Mouse (Mus musculus): ENCODE results near the gene Adarb1.

Adarb1 gene

DNA sequence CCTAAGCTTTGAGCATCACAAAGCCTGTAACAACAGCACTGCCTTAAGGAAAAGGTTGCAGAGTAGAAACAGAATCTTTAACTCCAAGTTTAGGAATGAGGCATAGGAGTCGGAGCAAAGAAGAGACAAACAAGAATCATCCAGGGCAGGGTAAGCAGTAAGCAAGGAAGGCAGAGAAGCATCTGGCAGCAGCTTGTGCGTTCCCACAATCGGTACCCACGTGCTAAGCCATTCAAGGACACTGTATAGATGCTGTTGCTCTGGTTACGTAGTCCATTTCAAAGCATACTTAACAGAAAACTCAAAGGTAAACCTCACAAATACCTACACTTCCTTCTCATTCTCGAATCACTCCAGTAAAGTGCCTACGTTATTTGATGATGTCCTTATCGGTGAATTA is 35.0 kb downstream of the Adarb1 start:
- no peak for DNase-seq (ENCODE audit: low spot score in 2 of 2)

DNA sequence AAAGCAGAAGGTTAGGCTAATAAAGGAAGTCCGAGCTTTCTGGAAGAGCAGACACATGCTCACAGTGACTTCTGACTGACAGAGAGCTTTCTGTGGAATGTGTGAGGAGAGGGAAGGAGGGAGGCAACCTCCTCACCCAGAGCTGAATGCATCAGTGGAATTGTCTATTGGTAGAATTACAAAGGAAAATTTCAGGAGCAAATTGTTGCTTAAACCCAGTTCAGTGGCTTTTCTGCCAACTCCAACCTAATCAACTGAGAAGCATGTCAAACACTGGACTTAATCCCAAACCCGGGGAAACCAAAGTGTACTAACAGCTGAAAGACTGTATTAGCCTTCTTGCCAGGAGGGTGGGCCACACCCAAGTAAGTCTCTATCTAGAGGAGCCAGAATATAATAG is 36.9 kb downstream of the Adarb1 start:
- no peak for DNase-seq (ENCODE audit: low spot score in 2 of 2)

DNA sequence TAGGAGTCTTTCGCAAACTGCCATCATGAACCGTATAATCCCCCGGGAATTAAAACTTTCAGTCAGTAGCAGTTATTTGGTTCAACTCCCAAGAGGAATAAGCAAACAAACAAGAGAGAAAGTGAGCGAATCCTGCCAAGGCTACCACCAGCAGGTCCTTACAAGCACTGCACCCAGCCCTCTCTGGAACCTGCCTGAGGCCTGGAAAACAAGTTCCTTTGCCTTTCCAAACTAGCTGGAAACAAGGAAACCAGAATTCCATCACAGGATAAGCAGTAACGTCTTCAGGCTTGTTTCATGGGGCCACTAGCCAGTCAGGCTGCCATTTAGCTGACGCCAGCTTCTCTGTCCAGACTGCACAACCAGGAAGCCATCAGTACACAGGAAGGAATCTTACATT is 37.4 kb downstream of the Adarb1 start:
- DNase-seq (ENCODE audit: low spot score in 2 of 2), result no peak

DNA sequence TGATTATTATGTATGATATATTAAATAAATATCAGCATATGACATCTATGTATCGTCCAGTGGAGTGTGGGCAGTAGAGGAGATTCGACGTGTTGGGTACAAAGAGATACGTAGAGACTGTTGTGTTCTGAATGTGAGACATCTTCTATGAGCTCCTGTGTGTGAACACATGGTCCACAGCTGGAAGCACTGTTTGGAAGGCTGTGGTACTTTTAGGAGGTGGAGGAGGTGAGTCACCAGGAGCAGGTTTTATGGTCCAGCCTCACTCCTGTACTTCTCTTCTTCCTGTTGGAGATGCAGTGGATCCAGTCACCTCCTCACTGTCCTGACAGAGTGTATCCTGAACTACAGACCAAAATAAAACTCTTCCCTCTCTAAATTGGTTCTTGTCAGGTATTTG is 38.9 kb downstream of the Adarb1 start:
- no peak for DNase-seq (ENCODE audit: low spot score in 2 of 2)

DNA sequence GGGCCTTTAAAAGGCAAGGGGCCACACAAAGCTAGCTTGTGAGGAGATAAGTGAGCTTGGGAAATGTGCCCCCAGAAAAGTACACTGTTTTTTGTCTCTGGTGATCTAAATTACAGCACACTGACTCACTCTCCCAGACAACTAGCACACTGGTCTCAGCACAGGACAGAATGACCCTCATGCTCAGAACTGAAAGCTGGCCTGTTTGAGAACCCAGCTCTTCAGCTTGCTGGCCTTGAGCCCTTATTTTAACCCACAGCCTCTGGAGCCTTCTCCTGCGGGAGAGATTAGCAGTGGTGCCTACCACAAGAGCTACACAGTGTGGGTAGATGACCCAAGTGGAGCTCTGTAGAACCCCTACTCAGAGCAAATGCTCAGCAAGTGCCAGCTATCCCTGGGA is 42.0 kb downstream of the Adarb1 start:
- DNase-seq (ENCODE audit: low spot score in 2 of 2), result no peak

DNA sequence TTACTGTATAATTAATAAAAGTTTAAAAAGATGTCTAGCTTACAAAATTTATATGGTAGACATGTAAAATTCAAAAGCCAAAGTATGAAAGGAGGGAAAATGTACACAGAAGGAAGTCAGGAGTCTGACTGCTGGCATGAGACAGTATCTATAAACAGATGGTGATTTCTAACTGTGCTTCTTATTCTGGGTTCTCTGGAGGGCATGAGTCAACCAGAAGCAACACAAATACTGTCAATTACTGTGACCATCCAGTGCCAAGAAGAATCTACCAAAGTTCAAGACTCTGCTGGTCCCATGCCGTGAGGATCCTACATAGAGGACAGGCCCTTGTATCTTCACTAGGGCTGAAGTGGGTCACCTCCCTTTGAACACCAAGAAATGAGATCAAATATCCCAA is 43.1 kb downstream of the Adarb1 start:
- DNase-seq (ENCODE audit: low spot score in 2 of 2), result no peak

DNA sequence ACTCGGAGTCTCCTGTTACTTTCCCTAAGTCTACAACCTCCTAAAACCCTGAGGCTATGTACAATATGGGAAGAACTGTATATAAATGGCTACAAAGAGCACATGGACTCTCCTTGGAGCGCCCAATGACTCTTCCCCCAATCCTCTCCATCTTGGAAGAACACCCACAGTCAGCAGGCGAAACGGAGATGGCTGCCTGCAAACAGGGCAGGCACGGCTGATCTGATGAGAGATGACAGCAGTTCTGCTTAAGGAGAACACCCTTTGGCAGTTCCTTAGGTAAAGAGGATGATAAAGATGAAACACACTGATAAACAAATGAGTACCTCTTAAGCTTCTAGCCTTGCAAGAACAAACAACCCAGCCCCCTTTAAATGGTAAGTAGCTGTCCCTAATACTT is 43.7 kb downstream of the Adarb1 start:
- no peak for DNase-seq (ENCODE audit: low spot score in 2 of 2)

DNA sequence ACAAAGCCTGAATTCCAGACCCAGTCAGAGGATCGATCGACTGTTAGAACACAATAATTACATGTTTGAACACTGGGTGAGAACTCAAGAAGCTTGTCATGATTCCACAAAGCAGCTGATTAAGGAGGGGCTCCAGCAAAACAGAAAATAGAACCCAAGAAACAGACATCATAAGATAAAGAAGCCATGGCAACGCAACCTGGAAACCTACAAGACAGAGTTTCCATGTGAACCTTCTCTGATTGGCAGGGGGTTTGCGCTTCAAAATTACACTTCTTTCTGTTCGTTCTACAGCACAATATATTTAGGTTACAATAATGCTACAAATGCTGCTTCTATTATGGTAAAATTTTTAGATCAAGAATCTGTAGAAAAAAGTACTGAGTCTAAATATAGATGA is 47.9 kb downstream of the Adarb1 start:
- DNase-seq (ENCODE audit: low spot score in 2 of 2), result no peak

DNA sequence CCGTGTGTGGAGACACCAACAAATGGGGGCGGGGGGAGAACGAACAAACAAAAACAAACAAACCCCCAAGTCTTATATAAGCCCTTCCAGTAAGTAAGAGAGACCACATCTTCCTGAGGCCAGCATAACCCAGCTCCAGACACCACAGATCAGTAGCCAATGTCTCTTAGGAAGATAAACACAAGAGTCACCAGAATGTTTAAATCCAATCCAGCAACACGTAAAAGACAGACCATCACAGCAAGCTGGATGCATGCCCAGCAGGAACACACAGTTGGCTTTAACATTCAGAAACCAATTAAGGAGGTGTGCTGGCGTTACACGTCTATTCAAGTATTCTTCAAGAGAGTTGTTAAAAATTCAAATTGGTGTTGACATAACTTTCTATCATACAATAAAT is 50.1 kb downstream of the Adarb1 start:
- DNase-seq (ENCODE audit: low spot score in 2 of 2), result no peak

DNA sequence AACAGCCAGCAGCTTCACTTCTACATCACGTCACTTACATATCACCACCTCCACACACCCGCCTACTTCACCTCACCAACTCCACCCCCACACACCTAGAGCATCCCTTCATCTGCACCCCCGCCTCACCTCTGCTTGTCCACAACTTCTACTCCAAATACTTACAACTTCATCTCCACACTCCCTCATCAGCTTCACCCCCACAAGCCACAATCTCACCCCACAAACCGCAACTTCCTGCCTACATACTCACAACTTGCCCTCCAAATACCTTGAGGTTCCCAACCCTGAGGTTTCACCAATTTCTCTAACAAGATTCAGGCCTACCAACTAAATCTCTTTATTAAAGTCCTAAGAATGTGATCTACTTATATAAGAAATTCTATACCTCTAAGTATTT is 51.1 kb downstream of the Adarb1 start:
- no peak for DNase-seq (ENCODE audit: low spot score in 2 of 2)

DNA sequence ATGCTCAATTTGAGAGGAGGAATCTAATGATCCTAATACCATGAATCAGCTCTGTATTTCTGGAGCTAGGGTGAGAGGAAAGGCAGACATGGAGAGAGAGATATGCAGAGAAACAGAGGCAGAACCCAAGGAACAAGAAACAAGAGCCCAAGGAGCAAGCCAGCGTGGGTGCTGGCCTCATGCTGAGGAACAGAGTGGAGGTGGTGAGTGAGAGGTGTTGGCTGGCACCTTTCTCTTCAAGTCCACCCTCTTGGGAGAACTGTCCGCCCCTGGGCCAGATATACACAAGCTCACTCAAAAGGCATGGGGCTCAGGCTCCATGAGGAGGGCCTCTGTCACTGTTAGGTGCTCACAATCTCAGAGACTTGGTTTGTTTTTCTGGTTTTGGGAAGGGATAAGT is 52.9 kb downstream of the Adarb1 start:
- DNase-seq (ENCODE audit: low spot score in 2 of 2), result no peak

DNA sequence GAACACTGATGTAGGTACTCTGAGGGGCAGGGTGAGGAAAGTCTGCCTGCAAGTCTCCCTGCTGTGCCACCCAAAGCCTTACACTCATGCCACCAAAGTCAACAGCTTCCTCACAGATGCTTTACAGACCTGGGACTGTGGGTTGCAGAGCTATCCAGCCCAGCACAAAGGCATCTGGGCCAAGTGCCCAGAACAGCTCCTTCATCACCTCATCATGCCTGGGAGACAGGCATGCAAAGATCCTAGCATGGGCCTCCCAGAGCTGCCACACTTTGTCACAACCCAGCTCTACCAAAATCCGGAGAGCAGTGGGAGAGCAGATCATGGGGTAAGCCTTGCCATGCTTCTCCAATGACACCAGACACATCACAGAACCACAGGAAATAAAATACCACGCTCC is 57.6 kb downstream of the Adarb1 start:
- no peak for DNase-seq (ENCODE audit: low spot score in 2 of 2)

DNA sequence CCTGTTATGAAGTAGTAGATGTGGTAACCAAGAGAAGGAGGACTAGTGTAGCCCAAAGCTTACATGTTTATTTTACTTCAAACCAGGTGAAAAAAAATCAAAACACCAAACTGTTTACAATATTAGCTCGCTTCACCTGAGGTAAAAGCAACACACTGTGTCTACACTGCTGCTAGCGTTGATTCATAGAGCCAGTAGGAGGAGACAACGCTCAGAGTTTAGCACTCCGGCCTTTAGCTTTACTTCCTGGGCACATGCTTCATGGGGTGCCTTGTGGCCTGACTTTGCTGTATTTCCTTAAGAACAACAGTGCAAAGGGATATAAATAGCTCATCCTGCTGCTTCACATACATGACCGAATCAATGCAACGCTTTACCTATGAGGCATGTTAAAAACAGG is 60.1 kb downstream of the Adarb1 start:
- DNase-seq (ENCODE audit: low spot score in 2 of 2), result no peak

DNA sequence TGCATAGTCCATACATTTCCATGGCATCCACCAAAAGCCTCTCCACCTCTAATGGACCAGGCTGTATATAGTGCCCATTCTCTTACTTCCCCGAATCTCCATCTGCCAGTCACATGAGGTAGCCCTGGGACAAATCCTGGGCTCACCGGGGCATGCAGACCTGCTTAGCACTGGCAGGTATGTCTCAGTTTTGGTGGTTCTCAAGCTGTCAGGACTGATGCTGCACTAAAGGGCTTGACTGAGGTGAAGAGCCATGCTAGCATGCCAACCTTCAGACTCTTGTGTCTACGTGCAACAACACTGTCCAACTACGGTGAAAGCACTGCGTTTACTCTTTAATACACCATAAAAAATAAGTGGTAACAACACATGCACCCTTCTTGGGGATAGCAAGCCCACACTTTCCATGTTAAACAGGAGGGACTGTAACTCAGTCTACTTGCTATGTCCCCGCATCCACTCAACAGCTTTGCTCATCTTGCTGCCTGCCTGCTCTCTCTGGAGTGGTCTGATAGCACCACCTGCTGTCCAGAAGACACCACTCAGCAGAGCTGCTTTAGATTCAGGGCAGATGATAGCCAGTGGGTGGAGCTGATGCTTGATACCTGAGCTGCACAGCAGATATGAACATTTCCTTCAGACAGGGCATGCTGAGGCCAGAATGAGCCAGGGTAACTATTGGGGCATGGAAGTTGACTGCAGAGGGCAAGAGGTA is 64.9 kb downstream of the Adarb1 start:
- peak; percentile 50 to 80 for DNase-seq (ENCODE audit: low spot score in 2 of 2)

DNA sequence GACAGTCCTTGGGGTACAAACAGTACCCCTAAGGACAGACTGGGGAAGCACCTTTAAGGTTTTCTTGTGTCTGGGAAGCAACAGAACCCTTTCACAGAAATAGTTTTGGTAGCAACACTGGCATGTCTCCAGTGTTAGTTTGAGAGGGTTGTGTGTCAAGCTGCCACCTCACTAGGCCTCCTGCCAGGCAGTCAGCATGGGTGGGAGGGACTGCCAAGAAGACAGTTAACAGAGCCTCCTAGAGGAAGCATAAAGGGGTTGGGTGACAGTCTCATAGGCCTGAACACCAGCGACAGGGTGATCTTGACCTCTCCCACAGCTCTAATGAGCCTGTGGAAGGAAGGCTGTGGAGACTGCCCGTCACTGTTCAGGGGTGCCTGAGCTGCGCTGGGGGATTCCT is 75.2 kb downstream of the Adarb1 start:
- DNase-seq (ENCODE audit: low spot score in 2 of 2), result no peak

DNA sequence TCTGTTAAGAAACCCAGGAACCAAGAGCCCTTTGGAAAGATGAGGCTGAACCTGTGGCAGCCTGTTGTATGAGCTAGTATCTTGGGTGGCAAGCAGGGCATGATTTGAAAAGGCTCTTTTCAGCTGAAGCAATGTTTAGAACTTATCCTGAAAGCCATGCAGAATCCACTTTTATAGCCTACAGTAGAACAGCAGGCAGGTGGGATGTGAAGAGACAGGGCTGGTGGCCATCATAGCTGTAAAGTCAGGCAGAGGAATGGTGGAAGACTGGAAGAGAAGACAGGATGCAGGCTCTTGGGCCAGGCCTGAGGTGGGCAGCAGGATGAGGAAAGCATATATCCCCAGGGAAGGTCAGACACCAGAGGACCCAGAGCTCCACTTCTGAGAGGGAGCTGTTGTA is 76.4 kb downstream of the Adarb1 start:
- no peak for DNase-seq (ENCODE audit: low spot score in 2 of 2)

DNA sequence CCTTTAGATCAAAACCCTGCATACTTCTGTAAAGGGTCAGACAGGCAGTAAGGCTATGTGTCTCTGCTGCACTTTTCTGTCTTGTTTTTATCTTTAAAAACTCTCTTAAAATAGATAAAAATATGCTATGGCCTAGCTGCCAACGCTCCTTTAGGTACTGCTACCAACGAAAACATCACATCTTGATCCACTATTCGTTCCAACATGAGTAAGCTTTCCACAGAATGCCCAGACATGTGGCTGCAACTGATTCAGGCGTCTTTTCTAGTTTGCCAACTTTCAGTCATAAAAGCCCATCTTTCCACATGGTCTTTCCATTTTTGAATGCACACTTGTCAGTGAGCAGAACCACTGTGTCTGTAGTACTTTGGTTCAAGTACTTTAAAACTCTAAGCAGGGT is 77.0 kb downstream of the Adarb1 start:
- no peak for DNase-seq (ENCODE audit: low spot score in 2 of 2)

DNA sequence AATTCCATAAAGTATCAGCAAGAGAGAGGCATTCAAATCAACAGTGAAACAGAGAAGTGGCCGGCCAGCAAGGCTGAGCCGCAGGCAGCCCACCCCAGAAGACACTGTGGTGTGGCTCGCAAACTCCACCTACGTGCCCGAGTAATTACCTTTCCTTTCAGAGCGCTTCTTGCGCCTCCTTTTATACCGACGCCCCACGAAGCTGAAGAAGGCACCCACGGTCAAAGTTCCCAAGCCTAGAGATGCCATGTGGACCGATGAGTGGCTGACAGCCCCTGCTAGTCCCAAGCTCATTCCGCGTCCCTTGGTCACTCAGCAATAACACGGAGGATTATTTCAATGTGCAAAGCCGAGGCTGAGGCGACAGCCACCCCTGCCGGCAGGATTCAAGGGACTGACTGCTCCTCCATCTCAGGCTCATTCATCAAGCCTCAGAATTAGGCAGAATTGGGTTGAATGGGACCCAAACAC is 78.2 kb downstream of the Adarb1 start:
- DNase-seq (ENCODE audit: low spot score in 2 of 2), result peak; percentile 39 to 41

DNA sequence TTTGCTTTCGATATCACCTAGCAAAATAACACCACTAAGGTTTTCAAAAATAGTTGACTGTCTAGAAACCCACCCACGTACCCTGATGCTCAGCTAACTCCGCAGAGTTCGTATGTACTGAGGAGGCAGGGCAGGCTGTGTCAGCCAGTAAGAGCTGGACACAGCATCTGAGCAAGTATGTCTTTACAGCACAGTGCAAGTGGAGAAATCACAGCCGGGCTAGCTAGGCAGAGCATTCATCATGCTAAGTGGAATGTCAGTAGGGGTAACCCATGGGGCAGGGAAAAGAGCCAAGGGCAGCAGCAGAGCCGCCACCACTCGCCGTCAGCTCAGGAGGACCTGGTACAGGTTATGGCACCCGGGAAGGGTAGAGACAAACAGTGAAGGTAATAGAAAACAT is 84.6 kb downstream of the Adarb1 start:
- no peak for DNase-seq (ENCODE audit: low spot score in 2 of 2)

DNA sequence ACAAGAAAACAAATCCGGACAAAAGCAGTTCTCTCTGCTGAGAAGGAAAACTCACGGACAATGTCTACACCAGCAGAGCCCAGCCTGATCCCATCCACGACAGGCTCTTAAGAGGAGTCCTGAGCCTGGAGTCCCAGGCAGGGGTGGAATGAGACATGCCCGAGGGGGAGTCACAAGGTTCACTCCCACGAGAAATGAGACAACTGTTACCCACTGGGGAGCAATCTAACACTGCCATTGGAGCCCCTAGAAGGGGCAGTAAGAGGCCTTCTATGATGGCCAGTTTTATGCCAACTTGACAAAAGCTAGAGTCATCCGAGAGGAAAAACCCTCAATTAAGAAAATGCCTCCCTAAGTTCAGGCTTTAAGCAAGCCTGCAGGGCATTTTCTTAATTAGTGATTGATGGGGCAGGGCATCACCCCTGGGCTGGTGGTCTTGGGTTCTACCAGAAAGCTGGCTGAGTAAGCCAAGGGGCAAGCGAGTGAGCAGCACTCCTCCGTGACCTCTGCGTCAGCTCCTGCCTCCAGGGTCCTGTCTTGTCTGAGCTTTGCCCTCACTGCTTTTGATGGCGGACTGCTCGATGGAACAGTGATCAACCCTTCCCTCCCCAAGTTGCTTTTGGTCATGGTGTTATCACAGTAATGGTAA is 88.5 kb downstream of the Adarb1 start:
- DNase-seq (ENCODE audit: low spot score in 2 of 2), result no peak

DNA sequence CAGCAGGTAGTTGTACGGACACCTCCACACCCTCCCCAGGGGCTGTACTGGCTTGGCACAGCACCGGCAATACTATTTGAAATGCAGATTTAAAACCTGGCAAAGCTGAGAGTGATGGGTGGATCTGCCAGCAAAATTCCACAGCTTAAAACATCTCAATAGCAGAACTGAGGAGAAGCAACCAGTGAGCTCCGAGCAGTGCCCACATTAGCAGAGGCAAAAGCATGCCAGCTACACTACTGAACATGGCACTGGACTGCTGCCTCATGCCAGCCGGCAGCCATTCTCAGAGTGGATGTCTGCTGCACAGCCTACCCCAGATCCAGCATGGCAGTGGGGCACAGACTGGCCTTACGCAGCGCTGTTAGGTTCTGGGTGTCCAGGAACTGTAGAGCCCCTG is 93.4 kb downstream of the Adarb1 start:
- no peak for DNase-seq (ENCODE audit: low spot score in 2 of 2)

DNA sequence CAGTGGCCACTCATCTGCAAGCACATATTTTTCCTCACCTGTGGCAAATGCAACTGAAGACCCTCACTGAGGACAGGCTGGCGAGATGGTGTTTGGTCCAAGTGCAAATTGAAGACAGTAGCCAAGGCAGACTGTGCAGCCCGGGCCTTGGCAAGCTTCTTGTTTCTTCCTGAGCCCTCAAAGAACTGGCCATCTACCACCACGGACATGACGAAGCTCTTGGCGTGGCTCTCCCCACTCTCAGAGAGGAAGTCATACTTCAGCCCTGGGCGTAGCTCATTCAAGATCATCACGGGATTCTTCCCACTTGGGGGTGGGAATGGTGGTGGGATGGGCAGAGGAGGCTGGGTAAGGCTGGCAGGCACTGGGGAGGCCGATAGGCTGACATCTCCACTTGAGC is 96.5 kb downstream of the Adarb1 start:
- DNase-seq (ENCODE audit: low spot score in 2 of 2), result no peak

DNA sequence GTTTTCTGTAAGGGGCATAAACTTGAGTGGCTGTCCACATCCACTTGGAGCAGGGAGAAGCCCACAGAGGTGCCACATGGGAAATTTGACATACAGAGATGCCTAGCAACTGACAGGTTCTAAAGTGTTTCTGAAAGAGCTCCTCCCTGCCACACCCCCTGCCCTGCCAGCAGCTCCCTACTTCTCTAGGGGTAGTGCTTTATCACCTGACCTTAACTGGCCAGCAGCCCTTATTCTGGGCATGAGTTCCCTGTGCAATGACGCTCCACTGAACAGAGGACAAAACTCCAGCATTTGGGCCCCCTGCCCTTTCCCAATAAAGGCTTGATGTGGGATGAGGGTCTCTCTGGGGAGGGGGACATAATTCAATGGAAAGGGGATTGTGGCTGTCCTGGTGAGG is 97.1 kb downstream of the Adarb1 start:
- no peak for DNase-seq (ENCODE audit: low spot score in 2 of 2)

DNA sequence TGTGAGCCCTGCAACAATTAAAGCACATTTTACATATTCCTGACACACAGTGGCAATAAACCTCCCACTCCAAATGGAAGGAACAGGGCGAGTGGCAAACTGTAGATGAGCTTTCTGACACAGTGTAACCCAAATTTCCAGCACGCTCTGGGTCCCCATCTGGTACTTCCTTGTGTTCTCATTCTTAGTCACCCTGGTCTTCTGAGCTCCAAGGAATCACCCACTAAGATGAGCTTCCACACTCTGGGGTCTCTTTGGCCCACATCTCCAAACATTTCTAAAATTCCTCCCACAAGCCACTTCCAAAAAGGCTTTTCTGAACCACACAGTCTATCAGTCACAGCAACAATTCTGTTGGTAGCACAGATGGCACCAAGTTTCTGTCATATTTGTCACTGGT is 102.4 kb downstream of the Adarb1 start:
- DNase-seq (ENCODE audit: low spot score in 2 of 2), result no peak

Data from cerebellum, postnatal 4 days (tissue).